8 mouse cellular contexts compared by ENCODE assay signal in genomic region chr5:120332030-120332429, GRCm38 (mm10).
A peak's percentile ranks its signal among the peaks of the same experiment; 100 is the strongest.
DNase-seq lines count a peak whose midpoint lies in the region; ATAC-seq lines count a peak whose summit lies in the region.

No protein-coding gene starts in this region.

- H3K4me3 ChIP-seq in liver, embryonic 12.5 days = no peak overlapping the region

- no peak for ATAC-seq in liver, embryonic 12.5 days

- H3K9me3 ChIP-seq in liver, embryonic 12.5 days (replicated peaks) = no peaks in the 10 kb centered on the region

- no peak overlapping the region for H3K4me2 ChIP-seq in liver, embryonic 12.5 days

- peaks cover 17% of the 10 kb centered on the region for H3K27me3 ChIP-seq in liver, embryonic 12.5 days (replicated peaks)

- 71% methylated on average over 14 of the region's 14 CpGs for WGBS in liver, embryonic 12.5 days (ENCODE audit: insufficient replicate concordance)

- H3K36me3 ChIP-seq in liver, embryonic 12.5 days = no peaks in the 10 kb centered on the region

- no peaks in the 10 kb centered on the region for H3K4me1 ChIP-seq in liver, embryonic 12.5 days

- no peak overlapping the region for H3K27ac ChIP-seq in liver, embryonic 12.5 days

- peak; percentile 61 to 79 for DNase-seq in cerebellum, postnatal 25 days
- no peak for DNase-seq in cerebellum, adult 11 months
- DNase-seq in lung, postnatal 10 days = peak; percentile 5
- DNase-seq in lung, postnatal 14 days = no peak
- peak; percentile 38 to 43 for DNase-seq in kidney, adult 8-10 months
- peak; percentile 41 for DNase-seq in right cerebral cortex, postnatal 25 days
- DNase-seq in thymus, postnatal 10 days (ENCODE audit: low spot score in 2 of 2) = no peak

- H3K9ac ChIP-seq in liver, embryonic 12.5 days = no peak overlapping the region

Comparison
In these comparisons a context has a peak if more than half of its experiments do, and no peak if none do; other contexts are left out.
1. DNase-seq: peak in cerebellum, postnatal 25 days (2 of 2), lung, postnatal 10 days (single experiment), kidney, adult 8-10 months (2 of 2) and right cerebral cortex, postnatal 25 days (single experiment); none in cerebellum, adult 11 months (single experiment), lung, postnatal 14 days (single experiment) and thymus, postnatal 10 days (0 of 2).